Mouse (Mus musculus): ENCODE data around the gene Cphx3. TPM values are rescaled to one million over a fixed set of nuclear protein-coding genes. Genes with fewer than 3 reads are reported as not detected.
"Not testable (repeated sequence)": the region's sequence is repeated elsewhere in the genome, so short reads cannot be mapped to it uniquely, and the experiment has no call there.

Cphx3 gene
- not detected in 2 replicates for polyA plus RNA-seq (2015; fragmentation: Nextera tagmentation; extraction: Ambion mirVana)

DNA sequence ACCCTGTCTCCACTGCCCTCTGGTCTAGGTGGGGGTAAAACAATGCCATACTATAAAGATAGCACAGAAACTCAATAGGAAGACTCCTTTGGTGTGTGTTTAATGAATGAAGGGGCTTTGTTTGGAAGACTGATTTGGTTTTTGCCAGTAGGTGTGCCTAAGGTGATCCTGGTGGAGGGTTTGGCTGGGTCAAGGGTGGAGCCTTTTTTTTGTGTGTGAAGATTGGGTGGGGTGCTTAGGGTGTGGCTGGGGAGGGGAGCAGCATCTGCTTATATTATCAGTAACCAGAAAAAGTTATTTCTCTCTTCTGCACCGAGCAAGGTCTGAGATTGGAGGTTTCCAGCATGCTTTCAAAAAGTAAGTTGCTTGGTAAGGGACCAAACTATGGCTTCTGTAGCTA, at the start of gene Cphx3:
Cphx3 (plus strand) TSS at position 301 of the 400 bp plus-strand sequence.
- H3K36me3 ChIP-seq (replicated peaks; ENCODE audit: insufficient read depth, low read length); DNase-seq; H3K27me3 ChIP-seq (ENCODE audit: insufficient read depth, low read length); ATAC-seq; H3K27ac ChIP-seq (ENCODE audit: low read depth); H3K9ac ChIP-seq (replicated peaks); H3K4me2 ChIP-seq (ENCODE audit: low read depth, low read length); H3K4me1 ChIP-seq (ENCODE audit: insufficient read depth); H3K9me3 ChIP-seq (ENCODE audit: low read length); H3K4me3 ChIP-seq (ENCODE audit: low read depth, low read length): not testable (repeated sequence)
- WGBS (ENCODE audit: insufficient replicate concordance), result no CpG with 5 or more reads among the region's 1 CpGs

DNA sequence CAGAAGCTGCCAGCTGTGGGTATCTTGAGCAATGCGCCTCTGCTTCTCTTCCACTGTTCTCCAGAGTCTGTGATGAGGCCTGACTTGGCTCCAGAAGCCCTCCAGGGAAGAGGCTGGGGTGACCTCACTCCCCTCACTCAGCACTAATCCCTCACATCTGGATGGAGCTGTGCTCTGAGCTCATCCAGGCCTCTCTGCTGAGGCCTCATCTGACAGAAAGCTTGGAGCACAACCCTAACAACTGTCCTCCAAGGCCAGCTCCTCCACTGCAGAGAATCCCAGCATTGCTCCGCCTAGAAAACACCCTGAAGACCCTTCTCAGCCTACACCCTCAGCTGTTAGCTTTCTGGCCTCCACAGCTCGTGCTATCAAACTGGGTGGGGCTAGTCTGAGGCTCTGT, 47.7 kb upstream of the Cphx3 start:
- ATAC-seq, result not testable (repeated sequence)

DNA sequence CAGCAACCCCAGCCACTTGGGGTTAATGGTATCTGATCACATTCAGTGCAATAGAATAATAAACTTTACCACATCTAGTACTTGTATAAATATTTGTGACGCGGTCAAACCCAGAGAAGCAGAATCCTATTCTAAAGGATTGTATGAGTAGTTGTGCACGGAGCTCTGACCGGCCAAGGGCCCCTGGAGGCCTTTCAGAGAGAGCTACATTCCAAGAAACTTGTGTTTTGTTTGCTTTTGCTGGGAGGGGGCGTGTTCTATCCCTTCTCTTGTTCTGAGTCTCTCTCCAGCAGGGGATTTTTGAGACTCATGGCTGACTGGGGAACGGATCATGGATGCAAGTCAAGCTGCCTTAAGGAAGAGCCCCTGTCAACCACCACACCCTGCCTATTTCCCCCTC, 46.7 kb upstream of the Cphx3 start:
- not testable (repeated sequence) for H3K36me3 ChIP-seq (replicated peaks; ENCODE audit: insufficient read depth, low read length); DNase-seq; H3K9ac ChIP-seq (replicated peaks); H3K4me3 ChIP-seq (ENCODE audit: low read depth, low read length); H3K4me1 ChIP-seq (ENCODE audit: insufficient read depth); H3K9me3 ChIP-seq (ENCODE audit: low read length); H3K4me2 ChIP-seq (ENCODE audit: low read depth, low read length); ATAC-seq; H3K27ac ChIP-seq (ENCODE audit: low read depth); H3K27me3 ChIP-seq (ENCODE audit: insufficient read depth, low read length)
- WGBS (ENCODE audit: insufficient replicate concordance), result no CpG with 5 or more reads among the region's 6 CpGs

More for the DNA sequence above, 47.7 kb upstream of the Cphx3 start:
- H3K9ac ChIP-seq (replicated peaks); DNase-seq; H3K4me2 ChIP-seq (ENCODE audit: low read depth, low read length); H3K36me3 ChIP-seq (replicated peaks; ENCODE audit: insufficient read depth, low read length); H3K4me3 ChIP-seq (ENCODE audit: low read depth, low read length); H3K4me1 ChIP-seq (ENCODE audit: insufficient read depth); H3K9me3 ChIP-seq (ENCODE audit: low read length); H3K27me3 ChIP-seq (ENCODE audit: insufficient read depth, low read length); H3K27ac ChIP-seq (ENCODE audit: low read depth): not testable (repeated sequence)
- WGBS (ENCODE audit: insufficient replicate concordance), result no CpG with 5 or more reads among the region's 3 CpGs

- ATAC-seq; H3K9me3 ChIP-seq (ENCODE audit: low read length); H3K27ac ChIP-seq (ENCODE audit: low read depth); H3K4me1 ChIP-seq (ENCODE audit: insufficient read depth); H3K4me3 ChIP-seq (ENCODE audit: low read depth, low read length); DNase-seq; H3K36me3 ChIP-seq (replicated peaks; ENCODE audit: insufficient read depth, low read length); H3K4me2 ChIP-seq (ENCODE audit: low read depth, low read length); H3K27me3 ChIP-seq (ENCODE audit: insufficient read depth, low read length); H3K9ac ChIP-seq (replicated peaks): not testable (repeated sequence)
- WGBS (ENCODE audit: insufficient replicate concordance), result no CpG with 5 or more reads among the region's 26 CpGs
Measured at GRCm38 (mm10) chr14:26042611-26043010, 39.5 kb upstream of the Cphx3 start, which contains the start of gene Gm9780. Gene Gm9780 (minus strand): TSS chr14:26042711.

- H3K27me3 ChIP-seq (ENCODE audit: insufficient read depth, low read length); DNase-seq; ATAC-seq; H3K4me2 ChIP-seq (ENCODE audit: low read depth, low read length); H3K4me3 ChIP-seq (ENCODE audit: low read depth, low read length); H3K9ac ChIP-seq (replicated peaks); H3K4me1 ChIP-seq (ENCODE audit: insufficient read depth); H3K9me3 ChIP-seq (ENCODE audit: low read length); H3K27ac ChIP-seq (ENCODE audit: low read depth); H3K36me3 ChIP-seq (replicated peaks; ENCODE audit: insufficient read depth, low read length): not testable (repeated sequence)
- no CpG with 5 or more reads among the region's 5 CpGs for WGBS (ENCODE audit: insufficient replicate concordance)
Measured at GRCm38 (mm10) chr14:26045007-26045406, 37.1 kb upstream of the Cphx3 start.

DNA sequence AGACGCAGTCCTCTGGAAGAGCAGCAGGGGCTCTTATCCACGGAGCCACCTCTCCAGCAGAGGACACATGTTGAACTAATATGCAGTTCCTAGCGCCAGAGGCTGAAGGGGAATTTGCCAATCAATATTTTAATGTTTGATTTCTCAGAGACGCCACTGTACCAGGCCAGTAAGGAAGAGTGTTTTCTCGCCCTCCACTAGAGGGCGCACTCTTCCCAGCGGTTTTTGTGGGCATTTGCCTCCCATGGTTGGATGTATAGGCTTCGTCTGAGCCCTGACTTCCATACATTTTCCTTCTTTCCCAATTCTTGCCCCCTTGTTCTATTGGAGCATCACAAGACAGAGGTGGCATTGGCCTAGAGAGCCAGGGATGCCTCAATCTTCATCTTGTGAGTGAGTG, 35.1 kb upstream of the Cphx3 start:
- WGBS (ENCODE audit: insufficient replicate concordance), result no CpG with 5 or more reads among the region's 8 CpGs
- H3K4me1 ChIP-seq (ENCODE audit: insufficient read depth); H3K9me3 ChIP-seq (ENCODE audit: low read length); ATAC-seq; H3K4me2 ChIP-seq (ENCODE audit: low read depth, low read length); H3K36me3 ChIP-seq (replicated peaks; ENCODE audit: insufficient read depth, low read length); H3K27me3 ChIP-seq (ENCODE audit: insufficient read depth, low read length); DNase-seq; H3K27ac ChIP-seq (ENCODE audit: low read depth); H3K9ac ChIP-seq (replicated peaks); H3K4me3 ChIP-seq (ENCODE audit: low read depth, low read length): not testable (repeated sequence)

DNA sequence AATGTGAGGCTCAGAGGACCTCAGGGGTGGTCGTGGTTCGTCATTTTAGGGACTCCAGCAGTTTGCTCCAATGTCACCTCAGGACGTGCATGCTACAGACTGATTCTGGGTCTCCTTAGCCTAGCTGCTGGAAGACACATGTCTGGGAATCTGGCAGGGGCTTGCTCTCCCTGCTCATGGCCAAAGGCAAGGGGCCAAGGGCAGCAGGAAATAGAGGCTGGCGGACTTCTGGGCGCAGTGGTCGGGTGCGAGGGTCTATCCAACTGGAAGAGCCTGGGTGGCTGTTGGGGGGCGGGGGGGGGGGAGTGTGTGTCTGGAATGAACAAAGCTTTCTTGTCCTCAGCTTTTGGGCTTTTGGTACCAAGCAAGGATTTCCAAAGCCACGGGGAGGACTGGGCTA, 33.3 kb upstream of the Cphx3 start:
- H3K27ac ChIP-seq (ENCODE audit: low read depth); ATAC-seq; H3K4me2 ChIP-seq (ENCODE audit: low read depth, low read length); H3K36me3 ChIP-seq (replicated peaks; ENCODE audit: insufficient read depth, low read length); H3K27me3 ChIP-seq (ENCODE audit: insufficient read depth, low read length); H3K9ac ChIP-seq (replicated peaks); DNase-seq; H3K4me3 ChIP-seq (ENCODE audit: low read depth, low read length); H3K9me3 ChIP-seq (ENCODE audit: low read length); H3K4me1 ChIP-seq (ENCODE audit: insufficient read depth): not testable (repeated sequence)
- no CpG with 5 or more reads among the region's 9 CpGs for WGBS (ENCODE audit: insufficient replicate concordance)

DNA sequence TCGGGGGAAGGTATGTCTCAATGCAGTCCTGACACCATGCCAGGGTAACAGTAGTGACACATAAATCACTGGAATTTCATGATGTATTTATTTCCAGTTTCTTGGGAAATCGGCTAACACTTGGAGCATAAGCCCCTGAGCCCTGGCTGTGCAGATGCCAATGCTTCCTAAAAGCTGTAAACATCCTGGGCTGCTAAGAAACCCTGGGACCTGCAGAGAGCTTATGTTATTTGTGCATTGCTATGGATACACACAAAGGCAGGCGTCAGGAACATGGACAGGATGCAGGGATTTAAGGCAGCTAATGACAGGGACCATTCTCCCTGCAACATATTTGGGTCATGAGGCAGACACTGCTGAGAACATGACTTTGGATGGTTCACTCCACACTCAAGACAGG, 23.9 kb upstream of the Cphx3 start:
- WGBS (ENCODE audit: insufficient replicate concordance), result no CpG with 5 or more reads among the region's 3 CpGs
- DNase-seq; H3K27me3 ChIP-seq (ENCODE audit: insufficient read depth, low read length): not testable (repeated sequence)

DNA sequence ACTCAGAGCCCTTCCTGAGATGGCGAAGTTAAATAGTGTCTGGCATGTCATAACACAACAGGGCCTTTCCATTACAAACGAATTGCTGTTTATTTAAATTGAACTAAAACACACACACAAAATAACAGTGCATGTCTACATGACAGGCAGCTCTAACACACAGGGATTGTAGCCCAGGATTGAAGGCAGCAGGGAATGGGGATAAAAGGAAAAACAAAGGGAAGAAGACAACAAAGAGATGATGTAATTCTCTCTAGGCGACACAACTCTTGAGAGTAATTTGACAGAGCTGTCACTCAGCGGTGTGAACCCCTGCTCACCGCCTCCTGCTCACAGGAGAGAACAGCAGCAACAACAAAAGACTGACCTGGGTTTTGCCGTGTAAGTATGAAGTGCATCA, 22.7 kb upstream of the Cphx3 start:
- not testable (repeated sequence) for H3K27me3 ChIP-seq (ENCODE audit: insufficient read depth, low read length); H3K9me3 ChIP-seq (ENCODE audit: low read length); H3K36me3 ChIP-seq (replicated peaks; ENCODE audit: insufficient read depth, low read length); H3K27ac ChIP-seq (ENCODE audit: low read depth); H3K4me1 ChIP-seq (ENCODE audit: insufficient read depth); H3K4me3 ChIP-seq (ENCODE audit: low read depth, low read length); H3K9ac ChIP-seq (replicated peaks); DNase-seq; H3K4me2 ChIP-seq (ENCODE audit: low read depth, low read length); ATAC-seq
- WGBS (ENCODE audit: insufficient replicate concordance), result no CpG with 5 or more reads among the region's 6 CpGs

More for the DNA sequence above, 23.9 kb upstream of the Cphx3 start:
- H3K27ac ChIP-seq (ENCODE audit: low read depth); H3K9ac ChIP-seq (replicated peaks); H3K9me3 ChIP-seq (ENCODE audit: low read length); H3K4me3 ChIP-seq (ENCODE audit: low read depth, low read length); H3K4me1 ChIP-seq (ENCODE audit: insufficient read depth); ATAC-seq; H3K36me3 ChIP-seq (replicated peaks; ENCODE audit: insufficient read depth, low read length); H3K4me2 ChIP-seq (ENCODE audit: low read depth, low read length): not testable (repeated sequence)

- not testable (repeated sequence) for H3K36me3 ChIP-seq (replicated peaks; ENCODE audit: insufficient read depth, low read length); H3K4me3 ChIP-seq (ENCODE audit: low read depth, low read length); H3K9me3 ChIP-seq (ENCODE audit: low read length); H3K4me1 ChIP-seq (ENCODE audit: insufficient read depth); H3K27ac ChIP-seq (ENCODE audit: low read depth); H3K9ac ChIP-seq (replicated peaks); H3K4me2 ChIP-seq (ENCODE audit: low read depth, low read length); H3K27me3 ChIP-seq (ENCODE audit: insufficient read depth, low read length); DNase-seq
- no CpG with 5 or more reads among the region's 44 CpGs for WGBS (ENCODE audit: insufficient replicate concordance)
- peak; percentile 83 for ATAC-seq
Measured at GRCm38 (mm10) chr14:26066574-26067324, 15.3 kb upstream of the Cphx3 start.
